Mouse (Mus musculus) CD8-positive naive resting alpha-beta T cell, adult 2 months (primary cell): ENCODE measurements around the gene Masp1.
A peak's percentile ranks its signal among the peaks of the same experiment; 100 is the strongest.

Source experiments
- DNase-seq, 2 experiments: peaks; one replicate each; pipeline ENCODE4 v3.0.0; 2022; ENCODE audit warnings: low read depth in 2 of 2, low spot score in 2 of 2

Gene Masp1

GRCm38 (mm10) chr16:23520235-23520871 is at the start of gene Masp1, which contains the start of gene Rtp4:
Gene Masp1, minus strand, starts transcription at chr16:23520815.
Gene Rtp4, plus strand, starts transcription at chr16:23520291.
- no peak for DNase-seq

- no peak for DNase-seq
These were observed 47.8 kb upstream of the Masp1 start for GRCm38 (mm10) chr16:23568369-23568958.

- no peak for DNase-seq
These were observed 37.1 kb upstream of the Masp1 start for GRCm38 (mm10) chr16:23557669-23558068.

- DNase-seq = no peak
These were observed 36.6 kb upstream of the Masp1 start for GRCm38 (mm10) chr16:23557195-23557594.

GRCm38 (mm10) chr16:23554673-23555072 is 34.1 kb upstream of the Masp1 start:
- DNase-seq = no peak

- DNase-seq = no peak
These were observed 30.5 kb upstream of the Masp1 start for GRCm38 (mm10) chr16:23550981-23551582.

- DNase-seq = peak; percentile 22 to 42
These were observed 29.8 kb upstream of the Masp1 start for GRCm38 (mm10) chr16:23550346-23550980.

GRCm38 (mm10) chr16:23547783-23548182 is 27.2 kb upstream of the Masp1 start:
- DNase-seq = no peak

- peak in 1 of 2 experiments; percentile 8 for DNase-seq
These were observed 23.7 kb upstream of the Masp1 start for GRCm38 (mm10) chr16:23544361-23544760.

GRCm38 (mm10) chr16:23542866-23543265 is 22.3 kb upstream of the Masp1 start:
- no peak for DNase-seq

GRCm38 (mm10) chr16:23541046-23541445 is 20.4 kb upstream of the Masp1 start:
- no peak for DNase-seq

GRCm38 (mm10) chr16:23533707-23534106 is 13.1 kb upstream of the Masp1 start:
- no peak for DNase-seq

GRCm38 (mm10) chr16:23529186-23529585 is 8.6 kb upstream of the Masp1 start:
- no peak for DNase-seq

GRCm38 (mm10) chr16:23522081-23522480 is 1.5 kb upstream of the Masp1 start:
- no peak for DNase-seq

- no peak for DNase-seq
These were observed 477 bp upstream of the Masp1 start for GRCm38 (mm10) chr16:23521092-23521491.

- no peak for DNase-seq
These were observed 844 bp downstream of the Masp1 start for GRCm38 (mm10) chr16:23519771-23520170.

- no peak for DNase-seq
These were observed 1.8 kb downstream of the Masp1 start for GRCm38 (mm10) chr16:23518567-23519369.

- no peak for DNase-seq
These were observed 2.7 kb downstream of the Masp1 start for GRCm38 (mm10) chr16:23517754-23518566.

GRCm38 (mm10) chr16:23517230-23517629 is 3.4 kb downstream of the Masp1 start:
- DNase-seq = no peak

- DNase-seq = no peak
These were observed 4.0 kb downstream of the Masp1 start for GRCm38 (mm10) chr16:23516606-23517005.
